Mouse (Mus musculus) stomach, embryonic 14.5 days (tissue): ENCODE data around the gene Pced1a. TPM values are rescaled to one million over a fixed set of nuclear protein-coding genes. Genes with fewer than 3 reads are reported as not detected.

Source experiments
- ATAC-seq: fragments of 200-750 bp; cut with Nextera tagmentation; 2 replicates; pipeline ENCODE4 v1.8.0; 2017; ENCODE audit warnings: low read depth, moderate TSS enrichment; ENCODE audit not compliant: insufficient number of reproducible peaks, insufficient read depth, low FRiP score
- H3K27ac ChIP-seq: fragments of 300-500 bp; sonication (generic); 2 replicates; pipeline ENCODE4 v1.5.1; 2014; ENCODE audit warnings: mild to moderate bottlenecking, low read length, moderate library complexity, mixed read lengths
- H3K27me3 ChIP-seq: fragments of 300-500 bp; sonication (generic); 2 replicates; pipeline ENCODE4 v1.6.1; 2014; ENCODE audit warnings: low read length, control low read depth, mixed read lengths; ENCODE audit not compliant: control insufficient read depth, insufficient read depth
- H3K36me3 ChIP-seq: fragments of 300-500 bp; sonication (generic); 2 replicates; pipeline ENCODE4 v1.6.1; 2014; ENCODE audit warnings: mild to moderate bottlenecking, control low read depth, low read length, moderate library complexity, mixed read lengths; ENCODE audit not compliant: control insufficient read depth, insufficient read depth
- H3K4me1 ChIP-seq: fragments of 300-500 bp; sonication (generic); 2 replicates; pipeline ENCODE4 v1.6.1; 2014; ENCODE audit warnings: low read length, control low read depth, mixed read lengths; ENCODE audit not compliant: control insufficient read depth, insufficient read depth
- H3K4me2 ChIP-seq: fragments of 300-500 bp; sonication (generic); replicated peaks from 2 replicates; pipeline ENCODE4 v1.6.1; 2014; ENCODE audit warnings: low read depth, low read length, control low read depth
- H3K4me3 ChIP-seq: fragments of 300-500 bp; sonication (generic); 2 replicates; pipeline ENCODE4 v1.5.1; 2014; ENCODE audit warnings: low read depth, low read length, control low read depth
- H3K9ac ChIP-seq: fragments of 300-500 bp; sonication (generic); replicated peaks from 2 replicates; pipeline ENCODE4 v1.6.1; 2014; ENCODE audit warnings: low read depth, mild to moderate bottlenecking, control low read depth, low read length, moderate library complexity, mixed read lengths
- H3K9me3 ChIP-seq: fragments of 300-500 bp; sonication (generic); 2 replicates; pipeline ENCODE4 v1.6.1; 2016; ENCODE audit warnings: low read depth, low read length, control low read depth; ENCODE audit not compliant: control insufficient read depth
- WGBS: fragments of 180-500 bp; shearing (Covaris S2); extraction: QIAGEN DNeasy Blood & Tissue Kit; methylation state at CpG from one replicate; pipeline ENCODE4 v1.1.7; 2014; 5-methylcytosine and 5-hydroxymethylcytosine counted together
- polyA plus RNA-seq: library from polyadenylated mRNA; unstranded; fragments of >200 nt; fragmentation: Nextera tagmentation; extraction: Ambion mirVana; gene quantifications from 2 replicates; pipeline ENCODE4 v1.2.1, GENCODE M21; 2014

The Pced1a gene
- polyA plus RNA-seq, 1 experiment from 2014 or later = 12.4 TPM

GRCm38 (mm10) chr2:130425112-130425511 is 611 bp upstream of the Pced1a start:
- Histone ChIP-seq H3K9ac (peak overlapping the region; percentile 67), H3K4me2 (peak overlapping the region; percentile 89), H3K4me1 (peaks cover 17% of the 10 kb centered on the region; the same call in 1 of the 2 replicates), H3K9me3 (no peaks in the 10 kb centered on the region), H3K4me3 (peak overlapping the region; percentile 67), H3K27me3 (no peaks in the 10 kb centered on the region), H3K36me3 (peaks cover 3% of the 10 kb centered on the region; the same call in 1 of the 2 replicates), H3K27ac (0 out of 2 replicates have a peak overlapping the region, but pooled peaks have one; percentile 82)
- no peak for ATAC-seq
- WGBS = 39% methylated on average over 5 of the region's 5 CpGs

DNA sequence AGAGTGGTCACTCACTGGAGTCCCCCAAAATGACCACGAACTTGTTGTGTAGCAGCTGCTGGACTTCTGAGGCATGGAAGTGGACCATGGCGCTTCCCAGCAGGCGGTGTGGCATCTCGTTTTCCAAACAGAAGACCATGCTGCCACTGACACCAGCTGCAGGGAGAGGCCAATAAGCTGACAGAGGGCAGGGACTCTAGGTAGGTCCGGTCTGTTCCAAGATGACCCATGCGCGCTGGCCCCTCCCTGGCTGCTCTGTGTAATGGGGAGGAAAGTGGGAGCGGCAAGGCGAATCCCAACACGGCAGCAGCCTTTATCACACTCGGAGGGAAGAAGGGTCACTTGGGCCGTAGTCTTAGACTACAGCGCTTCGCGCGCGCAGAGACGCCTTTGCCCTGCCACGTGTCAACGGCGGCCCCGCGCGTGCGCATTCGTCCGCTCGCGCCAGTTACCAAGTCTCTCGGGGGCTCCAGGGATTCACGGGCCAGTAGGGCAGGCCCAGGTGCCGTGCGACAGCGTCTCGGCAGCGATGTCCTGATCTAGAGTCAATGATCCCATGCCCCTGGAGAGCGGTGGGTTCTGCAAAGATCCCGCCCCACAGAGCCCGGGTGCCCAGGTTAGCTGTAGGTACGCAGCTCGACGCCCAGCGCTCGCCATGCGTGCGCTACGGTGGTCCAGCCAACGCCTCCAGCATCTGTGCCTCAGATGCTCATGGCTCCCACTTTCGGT is 940 bp downstream of the Pced1a start:
- peak overlapping the region; percentile 89 for H3K4me2 ChIP-seq
- peaks cover 10% of the 10 kb centered on the region for H3K36me3 ChIP-seq
- no peaks in the 10 kb centered on the region for H3K27me3 ChIP-seq
- WGBS = 14% methylated on average over 49 of the region's 49 CpGs
- peaks cover 17% of the 10 kb centered on the region; the same call in 1 of the 2 replicates for H3K4me1 ChIP-seq
- H3K27ac ChIP-seq = peak overlapping the region; percentile 82
- H3K9me3 ChIP-seq = no peaks in the 10 kb centered on the region
- peak; percentile 56 for ATAC-seq
- peak overlapping the region; percentile 67 for H3K9ac ChIP-seq
- H3K4me3 ChIP-seq = peak overlapping the region; percentile 67

GRCm38 (mm10) chr2:130421781-130422620 is 2.5 kb downstream of the Pced1a start:
- H3K9ac ChIP-seq = no peak overlapping the region
- 94% methylated on average over 26 of the region's 26 CpGs for WGBS
- H3K4me1 ChIP-seq = peaks cover 17% of the 10 kb centered on the region; the same call in 1 of the 2 replicates
- H3K27me3 ChIP-seq = no peaks in the 10 kb centered on the region
- ATAC-seq = no peak
- no peak overlapping the region for H3K4me3 ChIP-seq
- peaks cover 10% of the 10 kb centered on the region for H3K36me3 ChIP-seq
- no peaks in the 10 kb centered on the region for H3K9me3 ChIP-seq
- no peak overlapping the region for H3K27ac ChIP-seq
- no peak overlapping the region for H3K4me2 ChIP-seq

GRCm38 (mm10) chr2:130414094-130414856 is 10.2 kb downstream of the Pced1a start:
- no peak overlapping the region for H3K9ac ChIP-seq
- H3K4me1 ChIP-seq = no peaks in the 10 kb centered on the region
- H3K27ac ChIP-seq = no peak overlapping the region
- 74% methylated on average over 6 of the region's 6 CpGs for WGBS
- H3K4me3 ChIP-seq = no peak overlapping the region
- no peaks in the 10 kb centered on the region for H3K9me3 ChIP-seq
- ATAC-seq = no peak
- H3K27me3 ChIP-seq = no peaks in the 10 kb centered on the region
- peaks cover 6% of the 10 kb centered on the region; the same call in 1 of the 2 replicates for H3K36me3 ChIP-seq
- no peak overlapping the region for H3K4me2 ChIP-seq

- no peaks in the 10 kb centered on the region for H3K9me3 ChIP-seq
- H3K4me2 ChIP-seq = no peak overlapping the region
- H3K27me3 ChIP-seq = no peaks in the 10 kb centered on the region
- H3K36me3 ChIP-seq = no peaks in the 10 kb centered on the region
- no peak overlapping the region for H3K27ac ChIP-seq
- no peak for ATAC-seq
- WGBS = 78% methylated on average over 3 of the region's 3 CpGs
- H3K4me3 ChIP-seq = no peak overlapping the region
- H3K4me1 ChIP-seq = no peaks in the 10 kb centered on the region
- H3K9ac ChIP-seq = no peak overlapping the region
Measured at GRCm38 (mm10) chr2:130412775-130413174, 11.7 kb downstream of the Pced1a start.

DNA sequence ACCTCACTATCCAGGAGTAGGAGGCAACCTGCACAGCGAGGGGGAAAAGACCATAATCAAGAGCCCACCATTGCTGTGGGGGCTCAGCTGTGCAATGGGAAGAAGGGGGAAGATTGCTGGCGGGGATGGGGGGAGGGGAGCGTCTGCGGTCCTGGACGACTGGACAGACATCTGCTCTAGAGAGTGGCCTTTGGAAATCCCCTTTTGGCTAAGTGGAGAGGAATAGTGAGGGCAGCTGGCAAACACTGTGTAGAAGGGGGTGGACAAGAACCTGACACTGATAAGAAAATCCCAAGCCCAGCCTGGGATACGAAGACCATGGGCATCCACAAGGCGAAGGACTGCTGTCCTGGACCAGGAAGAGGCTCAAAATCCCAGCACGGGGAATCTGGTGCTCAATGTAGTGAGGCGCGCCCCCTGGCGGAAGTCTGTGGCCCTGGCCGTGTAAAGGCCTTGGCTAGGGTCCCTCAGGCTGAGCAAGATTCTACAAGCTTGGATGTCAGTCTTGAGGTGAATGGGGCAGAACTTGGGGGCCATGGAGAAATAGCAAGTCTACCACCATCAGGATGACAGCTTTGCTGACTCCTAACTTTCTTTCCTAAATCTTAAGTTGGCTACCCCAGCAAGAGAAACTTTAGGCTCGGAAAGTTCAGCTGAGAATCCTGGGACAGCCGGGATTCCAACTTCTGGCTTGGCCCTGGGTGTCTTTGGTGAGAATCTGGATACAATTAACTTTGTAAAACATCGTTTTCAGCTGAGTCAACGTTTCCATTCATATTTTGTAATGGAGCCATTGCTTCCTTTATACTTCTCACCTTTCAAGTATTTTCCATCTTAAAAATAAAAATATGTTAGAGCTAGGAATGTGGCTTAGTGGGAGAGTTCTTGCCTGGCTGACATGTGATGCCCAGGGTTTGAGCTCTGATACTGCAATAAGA is 12.7 kb downstream of the Pced1a start:
- no peak overlapping the region for H3K4me3 ChIP-seq
- no peaks in the 10 kb centered on the region for H3K4me1 ChIP-seq
- H3K4me2 ChIP-seq = no peak overlapping the region
- H3K27me3 ChIP-seq = no peaks in the 10 kb centered on the region
- H3K36me3 ChIP-seq = no peaks in the 10 kb centered on the region
- 36% methylated on average over 16 of the region's 16 CpGs for WGBS
- no peaks in the 10 kb centered on the region for H3K9me3 ChIP-seq
- peak; percentile 66; the same call in 1 of the 2 replicates for ATAC-seq
- H3K27ac ChIP-seq = no peak overlapping the region
- H3K9ac ChIP-seq = no peak overlapping the region

GRCm38 (mm10) chr2:130408194-130408593 is 16.3 kb downstream of the Pced1a start:
- Histone ChIP-seq H3K4me1 (no peaks in the 10 kb centered on the region), H3K4me2 (no peak overlapping the region), H3K27ac (no peak overlapping the region), H3K27me3 (no peaks in the 10 kb centered on the region), H3K9me3 (no peaks in the 10 kb centered on the region), H3K9ac (no peak overlapping the region), H3K36me3 (no peaks in the 10 kb centered on the region), H3K4me3 (no peak overlapping the region)
- ATAC-seq = peak; percentile 43; the same call in 1 of the 2 replicates
- 8% methylated on average over 6 of the region's 6 CpGs for WGBS
